ENCODE assay signal across 22 mouse cellular contexts in genomic region chr1:122123954-122124353, GRCm38 (mm10).
DNase-seq lines count a peak whose midpoint lies in the region; ATAC-seq and TF ChIP-seq lines count a peak whose summit lies in the region.
"Had no signal": no experiment of that assay in that cellular context is flagged by ENCODE, and none has a peak within 500 bp of the region (broad histone marks: within the 10 kb centered on the region; RNA-seq: fewer than 3 reads in every experiment).

No protein-coding gene starts in this region.

- H3K27ac ChIP-seq in forebrain, embryonic 14.5 days (ENCODE audit: low read depth, low read length), result no peak overlapping the region
- H3K27ac ChIP-seq in forebrain, embryonic 11.5 days (ENCODE audit: low read depth, low read length), result no peak overlapping the region
- 0 out of 2 replicates have a peak overlapping the region, but pooled peaks have one; percentile 13 for H3K27ac ChIP-seq in midbrain, embryonic 14.5 days (replicated peaks; ENCODE audit: low read depth, low read length)
- H3K27ac ChIP-seq in midbrain, embryonic 10.5 days (replicated peaks), result no peak overlapping the region
- H3K27ac ChIP-seq in midbrain, postnatal 0 days (ENCODE audit: low read depth, low read length), result peak overlapping the region; percentile 21
- no peak overlapping the region for H3K27ac ChIP-seq in liver, embryonic 12.5 days
- H3K27ac ChIP-seq: heart, adult 2 months; kidney, embryonic 15.5 days; macrophage had no signal

- H3K9ac ChIP-seq in forebrain, embryonic 14.5 days (ENCODE audit: low read length), result no peak overlapping the region
- no peak overlapping the region for H3K9ac ChIP-seq in forebrain, embryonic 11.5 days (ENCODE audit: low read length)
- no peak overlapping the region for H3K9ac ChIP-seq in midbrain, embryonic 14.5 days (replicated peaks; ENCODE audit: low read length)
- no peak overlapping the region for H3K9ac ChIP-seq in midbrain, postnatal 0 days (replicated peaks; ENCODE audit: low read length, poor library complexity, severe bottlenecking)
- no peak overlapping the region for H3K9ac ChIP-seq in liver, embryonic 12.5 days
- H3K9ac ChIP-seq: kidney, embryonic 15.5 days had no signal

- H3K27me3 ChIP-seq in forebrain, embryonic 14.5 days (replicated peaks; ENCODE audit: control insufficient read depth, insufficient read depth, low read length), result no peaks in the 10 kb centered on the region
- no peaks in the 10 kb centered on the region for H3K27me3 ChIP-seq in forebrain, embryonic 11.5 days (ENCODE audit: control insufficient read depth, insufficient read depth, low read length)
- H3K27me3 ChIP-seq in midbrain, embryonic 14.5 days (ENCODE audit: control insufficient read depth, insufficient read depth, low read length), result no peaks in the 10 kb centered on the region
- no peaks in the 10 kb centered on the region for H3K27me3 ChIP-seq in midbrain, embryonic 10.5 days (ENCODE audit: low read depth, poor library complexity, severe bottlenecking)
- H3K27me3 ChIP-seq in midbrain, postnatal 0 days (ENCODE audit: insufficient read depth, low read length), result no peaks in the 10 kb centered on the region
- no peaks in the 10 kb centered on the region for H3K27me3 ChIP-seq in liver, embryonic 12.5 days (replicated peaks)
- H3K27me3 ChIP-seq: kidney, embryonic 15.5 days; Patski had no signal

- 71% methylated on average over 4 of the region's 4 CpGs for WGBS in forebrain, embryonic 14.5 days
- WGBS in forebrain, embryonic 11.5 days, result 74% methylated on average over 4 of the region's 4 CpGs
- 74% methylated on average over 4 of the region's 4 CpGs for WGBS in midbrain, embryonic 14.5 days
- WGBS in midbrain, embryonic 10.5 days, result 81% methylated on average over 4 of the region's 4 CpGs
- WGBS in midbrain, postnatal 0 days, result 44% methylated on average over 4 of the region's 4 CpGs
- 74% methylated on average over 4 of the region's 4 CpGs for WGBS in liver, embryonic 12.5 days (ENCODE audit: insufficient replicate concordance)

- no peaks in the 10 kb centered on the region for H3K36me3 ChIP-seq in forebrain, embryonic 14.5 days (ENCODE audit: control insufficient read depth, insufficient read depth, low read length)
- no peaks in the 10 kb centered on the region for H3K36me3 ChIP-seq in forebrain, embryonic 11.5 days (ENCODE audit: control insufficient read depth, insufficient read depth, low read length)
- H3K36me3 ChIP-seq in midbrain, embryonic 14.5 days (ENCODE audit: control insufficient read depth, insufficient read depth, low read length), result no peaks in the 10 kb centered on the region
- H3K36me3 ChIP-seq in midbrain, embryonic 10.5 days, result no peaks in the 10 kb centered on the region
- no peaks in the 10 kb centered on the region for H3K36me3 ChIP-seq in midbrain, postnatal 0 days (ENCODE audit: insufficient read depth, low read length)
- no peaks in the 10 kb centered on the region for H3K36me3 ChIP-seq in liver, embryonic 12.5 days
- H3K36me3 ChIP-seq: kidney, embryonic 15.5 days had no signal

- H3K4me3 ChIP-seq in forebrain, embryonic 14.5 days (ENCODE audit: low read depth, low read length), result no peak overlapping the region
- no peak overlapping the region for H3K4me3 ChIP-seq in forebrain, embryonic 11.5 days (ENCODE audit: low read depth, low read length)
- no peak overlapping the region for H3K4me3 ChIP-seq in midbrain, embryonic 14.5 days (replicated peaks; ENCODE audit: low read depth, low read length)
- no peak overlapping the region for H3K4me3 ChIP-seq in midbrain, embryonic 10.5 days
- H3K4me3 ChIP-seq in midbrain, postnatal 0 days (ENCODE audit: low read depth, low read length), result no peak overlapping the region
- H3K4me3 ChIP-seq in liver, embryonic 12.5 days, result no peak overlapping the region
- H3K4me3 ChIP-seq: heart, adult 2 months; kidney, embryonic 15.5 days; myocyte had no signal

- peak; percentile 24 for DNase-seq in forebrain, embryonic 14.5 days (ENCODE audit: low spot score)
- no peak for DNase-seq in forebrain, embryonic 11.5 days (ENCODE audit: low spot score)
- DNase-seq in midbrain, embryonic 14.5 days, result peak; percentile 8
- no peak for DNase-seq in midbrain, embryonic 10.5 days (ENCODE audit: low spot score)
- peak; percentile 6 for DNase-seq in brain, embryonic 18.5 days (ENCODE audit: low read depth, low spot score)
- DNase-seq in midbrain, postnatal 0 days (ENCODE audit: low spot score), result peak; percentile 17
- no peak for DNase-seq in cerebellum, adult 18-20 months
- DNase-seq: cerebellum, adult 9-10 months; gastrocnemius, postnatal 36 days; heart, adult 2 months; kidney, adult 11 months; kidney, postnatal 36 days; layer of hippocampus, postnatal 36 days; liver; thymus, adult 2 months; thymus, postnatal 4 days had no signal

- no peak for ATAC-seq in forebrain, embryonic 14.5 days
- ATAC-seq in forebrain, embryonic 11.5 days (replicated peaks; ENCODE audit: low FRiP score), result no peak
- no peak for ATAC-seq in midbrain, embryonic 14.5 days (ENCODE audit: low FRiP score, low TSS enrichment)
- no peak for ATAC-seq in midbrain, postnatal 0 days (ENCODE audit: low FRiP score)
- no peak for ATAC-seq in liver, embryonic 12.5 days
- ATAC-seq: lung, postnatal 0 days; Patski had no signal

- no peak overlapping the region for H3K4me2 ChIP-seq in forebrain, embryonic 14.5 days (ENCODE audit: low read length)
- no peak overlapping the region for H3K4me2 ChIP-seq in forebrain, embryonic 11.5 days (ENCODE audit: low read depth, low read length, severe bottlenecking)
- H3K4me2 ChIP-seq in midbrain, embryonic 14.5 days (ENCODE audit: low read length), result no peak overlapping the region
- no peak overlapping the region for H3K4me2 ChIP-seq in midbrain, postnatal 0 days (ENCODE audit: low read depth, low read length, poor library complexity, severe bottlenecking)
- no peak overlapping the region for H3K4me2 ChIP-seq in liver, embryonic 12.5 days
- H3K4me2 ChIP-seq: kidney, embryonic 15.5 days had no signal

- TF ChIP-seq CTCF in midbrain, postnatal 0 days (IDR thresholded peaks at IDR 0.05), result no peak

- no peaks in the 10 kb centered on the region for H3K4me1 ChIP-seq in forebrain, embryonic 14.5 days (ENCODE audit: control insufficient read depth, insufficient read depth, low read length)
- H3K4me1 ChIP-seq in forebrain, embryonic 11.5 days (replicated peaks; ENCODE audit: control insufficient read depth, insufficient read depth, low read length), result no peaks in the 10 kb centered on the region
- H3K4me1 ChIP-seq in midbrain, embryonic 14.5 days (ENCODE audit: control insufficient read depth, insufficient read depth, low read length), result no peaks in the 10 kb centered on the region
- no peaks in the 10 kb centered on the region for H3K4me1 ChIP-seq in midbrain, embryonic 10.5 days
- H3K4me1 ChIP-seq in midbrain, postnatal 0 days (ENCODE audit: insufficient read depth, low read length), result no peaks in the 10 kb centered on the region
- no peaks in the 10 kb centered on the region for H3K4me1 ChIP-seq in liver, embryonic 12.5 days
- H3K4me1 ChIP-seq: kidney, embryonic 15.5 days had no signal

- no peaks in the 10 kb centered on the region for H3K9me3 ChIP-seq in forebrain, embryonic 14.5 days (replicated peaks; ENCODE audit: control insufficient read depth, low read length)
- H3K9me3 ChIP-seq in forebrain, embryonic 11.5 days (ENCODE audit: control insufficient read depth, low read length), result no peaks in the 10 kb centered on the region
- no peaks in the 10 kb centered on the region for H3K9me3 ChIP-seq in midbrain, embryonic 14.5 days (ENCODE audit: control insufficient read depth, low read length)
- H3K9me3 ChIP-seq in midbrain, embryonic 10.5 days (replicated peaks), result no peaks in the 10 kb centered on the region
- no peaks in the 10 kb centered on the region for H3K9me3 ChIP-seq in midbrain, postnatal 0 days (ENCODE audit: low read length)
- no peaks in the 10 kb centered on the region for H3K9me3 ChIP-seq in liver, embryonic 12.5 days (replicated peaks)
- H3K9me3 ChIP-seq: kidney, embryonic 15.5 days had no signal

Comparison
In these comparisons a context has a peak if more than half of its experiments do, and no peak if none do; other contexts are left out.
1. DNase-seq: peak in forebrain, embryonic 14.5 days (single experiment), midbrain, embryonic 14.5 days (single experiment), brain, embryonic 18.5 days (single experiment) and midbrain, postnatal 0 days (single experiment); none in forebrain, embryonic 11.5 days (single experiment), midbrain, embryonic 10.5 days (single experiment) and cerebellum, adult 18-20 months (0 of 2).
2. H3K27ac ChIP-seq: peak in midbrain, embryonic 14.5 days (single experiment) and midbrain, postnatal 0 days (single experiment); none in forebrain, embryonic 14.5 days (single experiment), forebrain, embryonic 11.5 days (single experiment), midbrain, embryonic 10.5 days (single experiment) and liver, embryonic 12.5 days (single experiment).